Mouse (Mus musculus) macrophage (primary cell): Measurements from ENCODE around the gene Dock4. TPM values are rescaled to one million over a fixed set of nuclear protein-coding genes. Genes with fewer than 3 reads are reported as not detected.

ENCODE experiments used
- H3K27ac ChIP-seq: fragments of 350-480 bp; formaldehyde crosslinking; 2 replicates; pipeline ENCODE4 v1.9.0; 2021
- H3K36me3 ChIP-seq: fragments of 350-480 bp; formaldehyde crosslinking; 2 replicates; pipeline ENCODE4 v1.9.0; 2021; ENCODE audit errors: inconsistent target
- H3K4me3 ChIP-seq: fragments of 350-480 bp; formaldehyde crosslinking; 2 replicates; pipeline ENCODE4 v1.9.0; 2021; ENCODE audit errors: inconsistent target
- H3K79me2 ChIP-seq: fragments of 350-480 bp; formaldehyde crosslinking; 2 replicates; pipeline ENCODE4 v1.9.0; 2021; ENCODE audit errors: inconsistent target
- WGBS: methylation state at CpG from one replicate; pipeline ENCODE4 v1.1.7; 2026; ENCODE audit warnings: inconsistent platforms; ENCODE audit not compliant: missing documents; 5-methylcytosine and 5-hydroxymethylcytosine counted together
- polyA plus RNA-seq: library from polyadenylated mRNA; stranded (reverse); fragments of 250-400 nt; gene quantifications from 3 replicates; pipeline ENCODE4 v1.2.4, GENCODE M21; 2018; ENCODE audit warnings: inconsistent platforms

Dock4 gene
- polyA plus RNA-seq, 1 experiment from 2014 or later: 4.8 TPM

GRCm38 (mm10) chr12:40446450-40447381 lies 964 bp downstream of the Dock4 start:
- H3K27ac ChIP-seq: peak overlapping the region; percentile 54
- H3K36me3 ChIP-seq: no peaks in the 10 kb centered on the region
- H3K4me3 ChIP-seq: peak overlapping the region; percentile 78
- H3K79me2 ChIP-seq: peaks cover 89% of the 10 kb centered on the region
- whole genome bisulfite sequencing: under 1% methylated on average over 44 of the region's 44 CpGs

DNA sequence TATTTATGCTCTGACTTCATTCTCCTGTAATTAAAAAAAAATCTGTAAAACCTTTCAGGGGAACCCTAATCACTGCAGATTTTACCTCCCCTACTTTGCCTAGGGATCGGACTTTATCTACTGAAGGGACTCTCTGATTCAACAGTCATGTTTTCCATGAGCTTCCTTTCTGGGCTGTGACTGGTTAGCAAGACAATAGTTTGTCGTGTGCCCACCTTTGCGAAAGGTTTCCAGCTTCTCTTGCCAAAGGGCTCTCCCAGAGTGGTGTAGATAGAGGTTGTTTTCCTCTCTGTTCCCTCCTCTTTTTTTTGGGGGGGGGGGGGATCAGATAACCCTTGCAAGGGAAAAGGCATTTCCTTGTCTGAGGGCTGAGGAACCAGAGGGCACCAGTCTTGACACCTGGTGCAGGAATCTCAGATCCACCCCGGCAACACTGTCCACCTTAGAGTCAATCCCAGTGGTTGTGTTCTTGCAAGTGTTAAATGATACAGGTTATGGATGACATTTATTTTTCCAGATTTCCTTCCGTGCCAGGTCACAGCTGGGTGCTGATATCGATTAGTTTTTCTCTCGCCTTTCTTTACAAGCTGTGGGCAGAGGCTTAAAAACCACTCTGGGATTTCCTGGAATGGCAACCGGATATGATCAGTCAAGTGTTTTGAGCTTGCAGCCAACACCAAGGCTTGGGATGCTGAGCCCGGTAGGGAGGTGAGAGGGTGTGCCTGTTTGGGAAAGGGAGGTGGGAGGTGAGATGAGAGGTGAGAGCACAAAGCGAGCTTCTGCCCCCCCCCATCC lies 2.0 kb downstream of the Dock4 start:
- 36% methylated on average over 10 of the region's 10 CpGs for WGBS
- Histone ChIP-seq H3K79me2 (peaks cover 89% of the 10 kb centered on the region), H3K36me3 (no peaks in the 10 kb centered on the region), H3K27ac (no peak overlapping the region), H3K4me3 (peak overlapping the region; percentile 78)

DNA sequence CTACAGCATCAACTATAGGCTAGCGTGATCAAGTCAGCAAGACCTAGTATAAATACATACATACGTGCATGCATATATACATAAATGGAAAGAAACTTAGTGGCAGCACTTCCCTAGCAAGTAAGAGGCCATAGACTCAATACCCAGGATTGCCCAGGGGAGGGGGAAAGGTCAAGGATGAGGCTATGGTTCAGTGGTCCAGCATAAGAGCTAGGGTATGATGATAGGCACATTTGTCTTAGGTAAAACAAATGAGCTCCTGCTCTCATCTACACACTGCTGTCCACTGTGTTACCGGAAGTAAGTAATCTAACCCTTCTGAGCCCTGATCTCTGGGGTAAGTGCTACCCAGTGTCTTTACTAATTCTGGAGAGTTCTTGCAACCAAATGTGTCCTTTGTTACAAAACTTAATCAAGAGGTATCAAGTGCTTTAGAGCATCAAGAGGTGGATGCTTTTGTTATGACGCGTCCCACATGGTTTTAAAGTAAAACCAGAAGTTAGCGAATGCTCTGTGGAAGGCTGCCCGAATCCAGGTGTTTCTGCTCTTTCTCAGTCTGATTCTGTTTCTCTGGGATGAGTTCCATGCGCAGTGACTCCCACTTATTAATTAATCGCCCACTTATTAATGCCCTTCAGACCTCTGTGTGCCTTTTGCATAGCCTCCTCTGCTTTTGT lies 3.5 kb downstream of the Dock4 start:
- WGBS: 94% methylated on average over 9 of the region's 9 CpGs
- no peaks in the 10 kb centered on the region for H3K36me3 ChIP-seq
- no peak overlapping the region for H3K27ac ChIP-seq
- no peak overlapping the region for H3K4me3 ChIP-seq
- H3K79me2 ChIP-seq: peaks cover 89% of the 10 kb centered on the region

DNA sequence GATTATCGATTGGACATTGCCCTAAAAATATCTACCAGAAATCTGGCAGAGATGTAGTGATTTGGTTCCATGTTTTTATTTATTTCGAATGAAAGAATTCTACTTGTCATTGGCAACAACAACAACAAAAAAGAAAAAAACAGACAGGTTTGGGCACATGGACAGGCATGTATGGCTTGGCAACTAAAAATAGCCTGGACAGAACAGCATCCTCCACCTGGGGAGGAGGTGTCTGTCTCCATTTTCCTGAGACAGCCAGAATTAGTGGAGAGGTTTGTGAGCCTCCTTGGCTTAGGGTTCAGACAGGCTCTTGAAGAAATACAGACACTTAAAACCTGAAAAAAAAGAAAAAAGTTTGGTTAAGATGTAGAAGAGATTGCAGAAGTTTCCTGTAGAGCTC lies 10.8 kb downstream of the Dock4 start:
- H3K4me3 ChIP-seq: no peak overlapping the region
- peaks cover 100% of the 10 kb centered on the region for H3K79me2 ChIP-seq
- no peaks in the 10 kb centered on the region for H3K36me3 ChIP-seq
- H3K27ac ChIP-seq: no peak overlapping the region
- 96% methylated on average over 2 of the region's 2 CpGs for WGBS

DNA sequence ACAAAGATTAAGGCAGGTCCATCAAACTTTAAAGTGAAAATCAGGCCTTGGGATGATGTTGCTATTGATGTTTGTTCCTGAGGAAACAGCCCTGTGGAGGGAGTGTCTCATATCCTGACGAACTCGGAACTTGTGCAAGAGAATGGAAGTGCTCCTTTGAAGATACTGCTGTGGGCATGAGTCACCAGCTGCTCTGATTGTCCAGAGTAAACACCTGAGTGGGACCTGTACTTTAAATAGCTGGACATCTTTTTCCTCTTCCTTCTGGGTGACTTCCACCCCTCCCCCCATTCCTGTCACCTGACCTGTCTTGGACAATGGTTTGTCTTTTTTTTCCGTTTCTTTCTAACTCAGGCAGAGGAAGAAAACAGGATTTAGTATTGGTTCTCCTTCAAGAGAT lies 13.2 kb downstream of the Dock4 start:
- H3K4me3 ChIP-seq: no peak overlapping the region
- 92% methylated on average over 3 of the region's 3 CpGs for WGBS

GRCm38 (mm10) chr12:40459673-40460265 lies 14.0 kb downstream of the Dock4 start:
- 50% methylated on average over 6 of the region's 6 CpGs for WGBS
- no peaks in the 10 kb centered on the region for H3K36me3 ChIP-seq
- H3K27ac ChIP-seq: no peak overlapping the region
- no peak overlapping the region for H3K4me3 ChIP-seq
- H3K79me2 ChIP-seq: peaks cover 100% of the 10 kb centered on the region; the same call in 1 of the 2 replicates

More for the DNA sequence above, 13.2 kb downstream of the Dock4 start:
- H3K36me3 ChIP-seq: no peaks in the 10 kb centered on the region
- no peak overlapping the region for H3K27ac ChIP-seq
- peaks cover 100% of the 10 kb centered on the region; the same call in 1 of the 2 replicates for H3K79me2 ChIP-seq

- no peak overlapping the region for H3K27ac ChIP-seq
- peaks cover 97% of the 10 kb centered on the region; the same call in 1 of the 2 replicates for H3K79me2 ChIP-seq
- H3K4me3 ChIP-seq: no peak overlapping the region
- H3K36me3 ChIP-seq: no peaks in the 10 kb centered on the region
- 88% methylated on average over 7 of the region's 7 CpGs for WGBS
These were observed 17.0 kb downstream of the Dock4 start for GRCm38 (mm10) chr12:40462693-40463235.

DNA sequence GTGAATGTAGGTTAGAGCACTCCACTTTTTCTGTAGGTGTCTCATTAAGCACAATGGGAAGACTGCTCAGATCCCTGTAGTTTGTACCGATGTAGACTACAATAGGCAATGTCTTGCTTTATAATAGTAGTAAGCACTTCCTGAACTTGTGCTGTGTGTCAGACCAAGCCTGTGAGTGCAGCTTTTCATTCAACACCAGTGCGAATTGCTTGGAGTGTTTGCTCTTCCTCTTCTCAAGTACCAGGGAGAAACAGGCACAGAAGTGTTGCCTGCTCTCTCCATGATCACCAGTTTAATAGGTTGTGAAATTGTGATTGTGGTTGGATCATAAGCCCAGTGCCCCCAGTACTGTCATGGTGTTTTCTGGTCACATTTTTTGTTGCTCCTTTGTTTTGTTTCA lies 18.1 kb downstream of the Dock4 start:
- WGBS: 72% methylated on average over 2 of the region's 2 CpGs

DNA sequence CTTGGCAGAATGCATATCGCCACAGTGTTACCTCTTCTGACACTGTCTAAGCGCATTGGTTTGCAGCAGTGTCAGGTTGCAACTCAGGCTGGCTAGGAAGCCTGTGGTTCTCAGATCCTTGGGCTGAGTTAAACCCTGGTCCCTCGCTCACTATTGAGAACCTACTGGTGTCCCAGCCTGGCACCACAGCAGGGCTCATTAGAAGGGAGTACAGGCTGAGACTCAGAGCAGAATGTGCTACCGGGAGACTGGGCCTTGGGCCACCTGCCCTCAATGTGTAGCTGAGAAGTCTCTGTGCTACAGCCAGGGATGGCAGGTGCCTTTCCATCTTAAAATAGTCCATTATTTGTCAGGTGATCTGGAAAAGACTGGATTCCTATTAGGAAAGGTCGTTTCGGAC lies 18.5 kb downstream of the Dock4 start:
- Histone ChIP-seq H3K4me3 (no peak overlapping the region), H3K36me3 (no peaks in the 10 kb centered on the region)
- WGBS: 92% methylated on average over 6 of the region's 6 CpGs

More for the DNA sequence above, 18.1 kb downstream of the Dock4 start:
- Histone ChIP-seq H3K4me3 (no peak overlapping the region), H3K79me2 (peaks cover 96% of the 10 kb centered on the region; the same call in 1 of the 2 replicates), H3K36me3 (no peaks in the 10 kb centered on the region), H3K27ac (no peak overlapping the region)

GRCm38 (mm10) chr12:40468235-40468634 lies 22.5 kb downstream of the Dock4 start:
- Histone ChIP-seq H3K79me2 (peaks cover 83% of the 10 kb centered on the region; the same call in 1 of the 2 replicates), H3K36me3 (no peaks in the 10 kb centered on the region), H3K27ac (no peak overlapping the region), H3K4me3 (no peak overlapping the region)
- 83% methylated on average over 4 of the region's 4 CpGs for WGBS

More for the DNA sequence above, 18.5 kb downstream of the Dock4 start:
- Histone ChIP-seq H3K79me2 (peaks cover 96% of the 10 kb centered on the region; the same call in 1 of the 2 replicates), H3K27ac (no peak overlapping the region)

- H3K36me3 ChIP-seq: no peaks in the 10 kb centered on the region
- 63% methylated on average over 5 of the region's 5 CpGs for WGBS
- H3K79me2 ChIP-seq: peaks cover 78% of the 10 kb centered on the region; the same call in 1 of the 2 replicates
- H3K27ac ChIP-seq: no peak overlapping the region
- no peak overlapping the region for H3K4me3 ChIP-seq
These were observed 23.3 kb downstream of the Dock4 start for GRCm38 (mm10) chr12:40469009-40469408.

- peaks cover 79% of the 10 kb centered on the region for H3K79me2 ChIP-seq
- H3K4me3 ChIP-seq: no peak overlapping the region
- no peak overlapping the region for H3K27ac ChIP-seq
- 56% methylated on average over 11 of the region's 11 CpGs for WGBS
- H3K36me3 ChIP-seq: no peaks in the 10 kb centered on the region
These were observed 26.1 kb downstream of the Dock4 start for GRCm38 (mm10) chr12:40471649-40472399.

GRCm38 (mm10) chr12:40473709-40474108 lies 28.0 kb downstream of the Dock4 start:
- 93% methylated on average over 2 of the region's 2 CpGs for WGBS
- Histone ChIP-seq H3K27ac (no peak overlapping the region), H3K36me3 (no peaks in the 10 kb centered on the region), H3K79me2 (peaks cover 79% of the 10 kb centered on the region), H3K4me3 (no peak overlapping the region)
